Mouse (Mus musculus): ENCODE results near the gene Naif1. TPM values are rescaled to one million over a fixed set of nuclear protein-coding genes. Genes with fewer than 3 reads are reported as not detected.
"Not testable (repeated sequence)": the region's sequence is repeated elsewhere in the genome, so short reads cannot be mapped to it uniquely, and the experiment has no call there.

The Naif1 gene
- polyA plus RNA-seq, 1 experiment: 3.3 TPM

GRCm38 (mm10) chr2:32486155-32486554, 35.9 kb downstream of the Naif1 start:
- H3K27me3 ChIP-seq (ENCODE audit: control insufficient read depth, insufficient read depth, low read length): no peaks in the 10 kb centered on the region
- H3K4me3 ChIP-seq (replicated peaks; ENCODE audit: insufficient read depth, low read depth, low read length): no peak overlapping the region
- no peak for DNase-seq
- TF ChIP-seq CTCF (IDR thresholded peaks at IDR 0.05; ENCODE audit: borderline replicate concordance, insufficient read depth, low read depth, low read length): no peak
- TF ChIP-seq POLR2A (IDR thresholded peaks at IDR 0.05; ENCODE audit: borderline replicate concordance, insufficient read depth, low read length): no peak
- no peak overlapping the region for H3K27ac ChIP-seq (ENCODE audit: insufficient read depth, low read length)
- H3K4me1 ChIP-seq (ENCODE audit: control insufficient read depth, insufficient read depth, low read length): no peaks in the 10 kb centered on the region
- 76% methylated on average over 9 of the region's 9 CpGs for WGBS

GRCm38 (mm10) chr2:32487124-32487623, 36.9 kb downstream of the Naif1 start:
- Histone ChIP-seq H3K27me3 (ENCODE audit: control insufficient read depth, insufficient read depth, low read length) (no peaks in the 10 kb centered on the region), H3K27ac (ENCODE audit: insufficient read depth, low read length) (no peak overlapping the region), H3K4me1 (ENCODE audit: control insufficient read depth, insufficient read depth, low read length) (no peaks in the 10 kb centered on the region), H3K4me3 (replicated peaks; ENCODE audit: insufficient read depth, low read depth, low read length) (no peak overlapping the region)
- 11% methylated on average over 6 of the region's 6 CpGs for WGBS
- peak; percentile 79 to 89 for DNase-seq
- TF ChIP-seq POLR2A (IDR thresholded peaks at IDR 0.05; ENCODE audit: borderline replicate concordance, insufficient read depth, low read length) (no peak), CTCF (IDR thresholded peaks at IDR 0.05; ENCODE audit: borderline replicate concordance, insufficient read depth, low read depth, low read length) (peak; percentile 86)

GRCm38 (mm10) chr2:32488679-32489078, 38.4 kb downstream of the Naif1 start:
- H3K4me1 ChIP-seq (ENCODE audit: control insufficient read depth, insufficient read depth, low read length): no peaks in the 10 kb centered on the region
- peak; percentile 83 for TF ChIP-seq CTCF (IDR thresholded peaks at IDR 0.05; ENCODE audit: borderline replicate concordance, insufficient read depth, low read depth, low read length)
- no peak for TF ChIP-seq POLR2A (IDR thresholded peaks at IDR 0.05; ENCODE audit: borderline replicate concordance, insufficient read depth, low read length)
- peak; percentile 80 to 81 for DNase-seq
- WGBS: 2% methylated on average over 5 of the region's 5 CpGs
- no peaks in the 10 kb centered on the region for H3K27me3 ChIP-seq (ENCODE audit: control insufficient read depth, insufficient read depth, low read length)
- no peak overlapping the region for H3K4me3 ChIP-seq (replicated peaks; ENCODE audit: insufficient read depth, low read depth, low read length)
- H3K27ac ChIP-seq (ENCODE audit: insufficient read depth, low read length): no peak overlapping the region

- H3K27me3 ChIP-seq (ENCODE audit: control insufficient read depth, insufficient read depth, low read length); H3K4me1 ChIP-seq (ENCODE audit: control insufficient read depth, insufficient read depth, low read length); DNase-seq; H3K4me3 ChIP-seq (replicated peaks; ENCODE audit: insufficient read depth, low read depth, low read length); H3K27ac ChIP-seq (ENCODE audit: insufficient read depth, low read length): not testable (repeated sequence)
These were observed 40.5 kb downstream of the Naif1 start for GRCm38 (mm10) chr2:32490730-32491129.

- TF ChIP-seq CTCF (IDR thresholded peaks at IDR 0.05; ENCODE audit: borderline replicate concordance, insufficient read depth, low read depth, low read length): no peak
- no peak for TF ChIP-seq POLR2A (IDR thresholded peaks at IDR 0.05; ENCODE audit: borderline replicate concordance, insufficient read depth, low read length)
- no peak overlapping the region for H3K4me3 ChIP-seq (replicated peaks; ENCODE audit: insufficient read depth, low read depth, low read length)
- H3K4me1 ChIP-seq (ENCODE audit: control insufficient read depth, insufficient read depth, low read length): no peaks in the 10 kb centered on the region
- no peaks in the 10 kb centered on the region for H3K27me3 ChIP-seq (ENCODE audit: control insufficient read depth, insufficient read depth, low read length)
- H3K27ac ChIP-seq (ENCODE audit: insufficient read depth, low read length): no peak overlapping the region
- WGBS: 68% methylated on average over 2 of the region's 2 CpGs
- no peak for DNase-seq
These were observed 42.4 kb downstream of the Naif1 start for GRCm38 (mm10) chr2:32492661-32493060.

GRCm38 (mm10) chr2:32493301-32493701, 43.0 kb downstream of the Naif1 start:
- no peak for DNase-seq
- WGBS: 74% methylated on average over 12 of the region's 12 CpGs
- TF ChIP-seq CTCF (IDR thresholded peaks at IDR 0.05; ENCODE audit: borderline replicate concordance, insufficient read depth, low read depth, low read length) (no peak), POLR2A (IDR thresholded peaks at IDR 0.05; ENCODE audit: borderline replicate concordance, insufficient read depth, low read length) (no peak)
- H3K4me3 ChIP-seq (replicated peaks; ENCODE audit: insufficient read depth, low read depth, low read length): no peak overlapping the region
- H3K4me1 ChIP-seq (ENCODE audit: control insufficient read depth, insufficient read depth, low read length): no peaks in the 10 kb centered on the region
- no peak overlapping the region for H3K27ac ChIP-seq (ENCODE audit: insufficient read depth, low read length)
- H3K27me3 ChIP-seq (ENCODE audit: control insufficient read depth, insufficient read depth, low read length): no peaks in the 10 kb centered on the region

GRCm38 (mm10) chr2:32494522-32494921, 44.3 kb downstream of the Naif1 start:
- Histone ChIP-seq H3K4me3 (replicated peaks; ENCODE audit: insufficient read depth, low read depth, low read length) (no peak overlapping the region), H3K27ac (ENCODE audit: insufficient read depth, low read length) (no peak overlapping the region), H3K4me1 (ENCODE audit: control insufficient read depth, insufficient read depth, low read length) (no peaks in the 10 kb centered on the region), H3K27me3 (ENCODE audit: control insufficient read depth, insufficient read depth, low read length) (no peaks in the 10 kb centered on the region)
- TF ChIP-seq POLR2A (IDR thresholded peaks at IDR 0.05; ENCODE audit: borderline replicate concordance, insufficient read depth, low read length) (no peak), CTCF (IDR thresholded peaks at IDR 0.05; ENCODE audit: borderline replicate concordance, insufficient read depth, low read depth, low read length) (no peak)
- DNase-seq: no peak
- WGBS: 56% methylated on average over 2 of the region's 2 CpGs

GRCm38 (mm10) chr2:32495185-32495726, 45.0 kb downstream of the Naif1 start:
- Histone ChIP-seq H3K27me3 (ENCODE audit: control insufficient read depth, insufficient read depth, low read length) (no peaks in the 10 kb centered on the region), H3K4me3 (replicated peaks; ENCODE audit: insufficient read depth, low read depth, low read length) (no peak overlapping the region), H3K4me1 (ENCODE audit: control insufficient read depth, insufficient read depth, low read length) (no peaks in the 10 kb centered on the region), H3K27ac (ENCODE audit: insufficient read depth, low read length) (no peak overlapping the region)
- WGBS: 86% methylated on average over 20 of the region's 20 CpGs
- no peak for DNase-seq
- TF ChIP-seq POLR2A (IDR thresholded peaks at IDR 0.05; ENCODE audit: borderline replicate concordance, insufficient read depth, low read length) (no peak), CTCF (IDR thresholded peaks at IDR 0.05; ENCODE audit: borderline replicate concordance, insufficient read depth, low read depth, low read length) (no peak)

Data from cerebellum, adult 2 months (tissue).